Mouse (Mus musculus) G1E-ER4 (cell line): ENCODE results near the gene Acot12. TPM values are rescaled to one million over a fixed set of nuclear protein-coding genes. Genes with fewer than 3 reads are reported as not detected.

Experiments used
- GATA1 ChIP-seq: IDR thresholded peaks from one replicate; pipeline ENCODE4 v1.8.0; 2012; ENCODE audit warnings: low read length, inconsistent platforms
- polyA plus RNA-seq: library from polyadenylated mRNA; stranded (reverse); fragments of >175 nt; gene quantifications from 2 replicates; pipeline ENCODE4 v1.2.3, GENCODE M21; 2012

Acot12 gene
- polyA plus RNA-seq, 1 experiment = not detected

DNA sequence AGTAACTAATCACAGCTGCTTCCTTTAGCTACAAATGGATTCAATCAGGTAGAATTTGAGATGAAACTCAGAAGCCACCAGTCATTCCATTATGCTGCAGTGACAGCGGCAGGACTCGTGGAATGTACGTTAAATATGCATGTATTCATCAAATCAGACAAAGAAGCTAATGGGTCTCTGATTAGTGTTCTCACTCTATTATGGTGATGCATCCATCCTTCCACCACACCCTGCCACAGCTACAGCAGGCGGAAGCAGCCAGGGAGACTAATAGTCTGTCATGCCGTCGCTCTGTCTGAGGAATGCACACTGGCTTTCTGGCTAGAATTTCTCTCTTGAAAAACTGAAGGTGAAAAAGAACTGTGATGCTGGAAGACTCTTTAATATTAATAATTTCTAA is 54.7 kb downstream of the Acot12 start:
- no peak for TF ChIP-seq GATA1

- TF ChIP-seq GATA1 = no peak
Measured at GRCm38 (mm10) chr13:91796916-91797315, 55.6 kb downstream of the Acot12 start.

DNA sequence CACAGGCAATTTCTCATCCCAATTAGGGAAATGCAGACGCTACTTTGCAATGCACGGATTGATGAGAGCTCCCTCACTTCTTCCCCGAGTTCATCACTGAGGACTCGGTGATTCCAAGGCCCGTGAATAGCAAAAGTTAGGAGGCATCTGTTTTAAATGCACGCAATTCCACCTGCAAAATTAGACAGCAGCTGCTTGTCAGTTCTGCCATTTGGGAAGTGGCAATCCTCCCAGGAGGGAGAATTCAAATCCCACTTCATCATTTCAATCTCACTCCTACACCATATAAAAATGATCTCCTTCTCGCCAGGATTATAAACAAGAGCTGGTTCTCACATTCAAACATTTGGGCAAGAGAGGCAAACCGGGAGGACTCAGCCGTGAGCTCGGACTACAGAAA is 56.1 kb downstream of the Acot12 start:
- TF ChIP-seq GATA1 = no peak

DNA sequence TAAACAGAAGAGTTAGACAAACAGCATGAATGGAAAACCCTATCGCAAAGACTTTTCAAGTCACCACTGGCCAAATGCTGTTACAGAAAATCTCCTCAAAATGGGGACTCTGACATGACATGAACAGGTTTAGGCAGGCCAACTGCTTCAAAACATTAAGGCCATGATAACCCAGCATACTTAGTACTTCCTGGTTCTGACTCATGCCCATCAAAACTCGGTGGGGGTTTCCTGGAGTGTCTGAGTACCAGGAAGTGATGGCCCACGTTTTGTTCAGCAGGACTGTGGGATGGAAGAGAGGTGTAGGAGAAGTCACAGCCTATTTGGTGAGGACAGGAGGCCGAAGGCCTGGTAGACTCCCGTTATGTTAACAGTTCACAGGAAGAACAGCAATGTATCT is 60.4 kb downstream of the Acot12 start:
- no peak for TF ChIP-seq GATA1

DNA sequence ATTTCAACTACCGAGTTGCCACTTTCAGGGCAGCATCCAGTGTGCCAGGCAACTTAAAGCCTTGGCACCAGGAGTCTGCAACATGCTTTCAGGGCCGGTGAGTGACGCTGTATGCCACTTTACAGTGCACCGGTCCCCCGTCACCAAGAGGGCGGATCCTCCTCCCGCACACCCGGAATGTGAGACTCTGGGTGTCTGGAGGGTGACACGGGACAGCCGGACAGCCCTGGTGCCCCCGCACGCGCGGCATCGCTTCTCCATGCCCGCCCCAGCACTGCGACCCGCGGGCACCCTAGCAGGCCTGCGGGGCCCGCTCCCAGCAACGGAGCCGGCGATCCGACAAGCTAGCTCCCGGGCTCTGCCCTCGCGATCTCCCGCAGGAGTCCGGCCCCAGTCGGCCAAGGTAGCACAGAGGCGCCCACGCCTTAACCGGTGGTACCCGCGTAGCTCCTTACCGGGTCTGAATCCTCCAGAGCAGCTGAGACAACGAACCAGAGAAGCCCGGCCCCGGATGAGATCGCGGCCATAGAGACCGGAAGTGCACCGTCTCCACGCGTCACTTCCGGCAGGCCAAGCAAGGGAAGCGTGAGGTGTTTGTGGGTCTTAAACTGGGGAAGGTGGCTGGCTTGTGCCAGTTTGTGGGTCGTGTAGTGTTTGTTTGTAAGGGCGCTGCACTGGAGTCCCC is 66.0 kb downstream of the Acot12 start, which contains the start of gene Zcchc9:
Zcchc9 (minus strand) TSS at position 551 of the 685 bp plus-strand sequence.
- TF ChIP-seq GATA1 = no peak

- TF ChIP-seq GATA1 = no peak
Measured at GRCm38 (mm10) chr13:91807874-91808575, 66.7 kb downstream of the Acot12 start.

DNA sequence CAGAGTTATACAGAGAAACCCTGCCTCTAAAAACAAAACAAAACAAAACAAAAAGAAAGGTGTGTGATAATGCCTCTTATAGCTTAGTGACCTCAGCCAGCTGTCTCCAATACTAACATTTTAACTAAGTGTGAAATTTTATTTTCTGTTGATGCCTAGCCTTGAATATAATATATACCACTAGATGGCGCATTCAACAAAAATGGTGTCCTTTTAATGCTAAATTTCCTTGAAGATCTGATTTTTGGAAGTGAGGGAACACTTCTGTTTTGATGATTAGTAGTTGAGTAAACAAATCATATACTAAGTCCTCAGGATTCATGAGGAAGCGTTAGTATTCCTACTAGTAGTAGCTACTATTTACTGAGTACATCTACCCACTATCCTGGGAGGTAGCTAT is 68.2 kb downstream of the Acot12 start:
- TF ChIP-seq GATA1 = no peak

DNA sequence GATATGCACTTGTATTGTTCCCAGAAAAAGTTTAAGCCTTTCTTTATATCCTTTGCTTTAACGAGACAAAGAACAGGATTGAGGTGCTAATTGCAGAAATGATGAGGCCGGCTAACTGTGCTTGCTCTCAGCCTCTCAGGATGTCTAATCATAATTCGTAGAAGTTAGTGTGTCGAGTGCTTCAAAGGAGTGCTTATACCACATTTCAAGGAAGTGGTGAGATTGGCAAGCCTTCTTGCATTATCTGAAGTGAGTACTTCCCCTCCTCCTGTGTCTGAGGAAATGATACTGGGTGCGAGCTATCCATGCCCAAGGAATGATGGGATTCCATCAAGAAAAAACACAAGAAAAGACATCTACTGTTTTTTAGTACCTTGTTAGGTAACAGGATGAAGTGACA is 73.4 kb downstream of the Acot12 start:
- TF ChIP-seq GATA1 = no peak

- no peak for TF ChIP-seq GATA1
Measured at GRCm38 (mm10) chr13:91823735-91824134, 82.4 kb downstream of the Acot12 start.

DNA sequence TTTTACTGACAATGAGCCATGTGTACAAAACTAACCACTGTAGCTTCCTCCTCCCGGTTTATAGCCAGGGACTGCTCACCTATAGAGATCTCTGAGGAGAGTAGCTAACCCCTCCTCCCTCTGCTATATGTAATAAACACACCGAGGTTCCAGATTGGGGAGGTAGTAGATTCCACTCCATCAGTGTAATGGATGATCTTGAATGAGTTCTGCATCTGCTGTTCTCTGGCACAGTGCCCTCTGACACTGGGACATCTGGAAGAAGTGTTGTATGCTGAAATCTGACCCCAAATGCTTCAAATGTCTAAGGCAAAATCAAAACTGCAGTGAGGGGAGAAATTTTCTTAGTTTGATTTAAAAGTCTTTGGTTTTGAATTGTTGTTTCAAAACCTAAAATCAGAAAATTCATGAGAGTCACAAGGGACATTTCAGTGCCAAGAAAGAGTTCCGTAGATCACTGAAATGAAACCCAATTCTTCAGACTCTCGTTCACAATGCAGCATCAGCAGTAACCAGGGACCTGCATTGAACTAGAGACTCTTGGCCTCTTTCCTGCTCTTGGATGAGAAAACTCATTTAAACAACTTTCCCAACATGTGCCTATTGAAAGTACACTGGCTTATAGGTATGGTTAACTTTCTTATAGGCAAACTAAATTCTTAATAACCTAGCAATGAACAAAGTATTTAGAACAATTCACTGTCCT is 83.7 kb downstream of the Acot12 start:
- no peak for TF ChIP-seq GATA1

DNA sequence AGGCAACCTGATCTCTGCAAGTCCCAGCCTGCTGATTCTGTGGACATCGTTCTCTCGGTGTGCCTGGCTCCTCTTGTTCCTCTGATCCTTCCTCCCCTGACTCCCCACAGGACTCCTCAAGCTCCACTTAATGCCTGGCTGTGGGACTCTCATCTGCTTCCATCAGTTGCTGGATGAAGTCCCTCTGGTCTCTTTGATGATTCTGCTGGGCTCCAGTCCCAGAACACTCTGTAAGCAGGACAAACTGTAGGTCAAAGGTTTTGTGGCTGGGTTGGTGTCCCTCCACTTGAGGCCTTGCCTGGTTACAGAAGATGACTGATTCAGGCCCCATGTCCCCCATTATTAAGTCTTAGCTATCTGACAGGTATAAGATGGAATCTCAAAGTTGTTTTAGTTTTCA is 84.8 kb downstream of the Acot12 start:
- TF ChIP-seq GATA1 = no peak

GRCm38 (mm10) chr13:91827876-91828275 is 86.6 kb downstream of the Acot12 start:
- TF ChIP-seq GATA1 = no peak

Other genes starting within 250 kb of the Acot12 start
- 1.5 and 2.6 TPM in 2 replicates for gene Zcchc9, start 66.2 kb downstream of the Acot12 start, polyA plus RNA-seq
- not detected in 2 replicates for gene Ckmt2, start 135.4 kb downstream of the Acot12 start, polyA plus RNA-seq